Comparison of ENCODE assay signal across 17 mouse cellular contexts in genomic region chr1:64712006-64712760, GRCm38 (mm10).
"Had no signal": no experiment of that assay in that cellular context is flagged by ENCODE, and none has a peak within 500 bp of the region (broad histone marks: within the 10 kb centered on the region; RNA-seq: fewer than 3 reads in every experiment).

No protein-coding gene starts in this region.

- H3K4me2 ChIP-seq: lung, embryonic 15.5 days; midbrain, embryonic 11.5 days; midbrain, embryonic 13.5 days; midbrain, embryonic 15.5 days; neural tube, embryonic 12.5 days; stomach, embryonic 15.5 days had no signal

- H3K9ac ChIP-seq: lung, embryonic 15.5 days; midbrain, embryonic 13.5 days; midbrain, embryonic 15.5 days; neural tube, embryonic 12.5 days; stomach, embryonic 15.5 days had no signal

- DNase-seq: lung, adult 2 months; lung, postnatal 14 days; lung, postnatal 36 days; right cerebral cortex, postnatal 14 days; thymus, adult 2 months; thymus, postnatal 25 days; thymus, postnatal 4 days had no signal

- H3K27ac ChIP-seq: lung, embryonic 15.5 days; macrophage; midbrain, embryonic 13.5 days; midbrain, embryonic 15.5 days; neural tube, embryonic 12.5 days; stomach, embryonic 15.5 days; stomach, postnatal 0 days had no signal

- H3K4me3 ChIP-seq: lung, embryonic 15.5 days; megakaryocyte, embryonic 14.5 days; midbrain, embryonic 13.5 days; midbrain, embryonic 15.5 days; neural tube, embryonic 12.5 days; stomach, embryonic 15.5 days had no signal

- H3K9me3 ChIP-seq: lung, embryonic 15.5 days; megakaryocyte, embryonic 14.5 days; midbrain, embryonic 13.5 days; midbrain, embryonic 15.5 days; neural tube, embryonic 12.5 days; stomach, embryonic 15.5 days had no signal

- H3K4me1 ChIP-seq: midbrain, embryonic 13.5 days; midbrain, embryonic 15.5 days; neural tube, embryonic 12.5 days; stomach, embryonic 15.5 days had no signal

- H3K36me3 ChIP-seq: midbrain, embryonic 15.5 days; stomach, embryonic 15.5 days had no signal

- ATAC-seq: lung, postnatal 0 days; midbrain, embryonic 13.5 days; midbrain, embryonic 15.5 days had no signal

- H3K27me3 ChIP-seq: lung, embryonic 15.5 days; megakaryocyte, embryonic 14.5 days; midbrain, embryonic 13.5 days; midbrain, embryonic 15.5 days; neural tube, embryonic 12.5 days; stomach, embryonic 15.5 days had no signal
